Mouse (Mus musculus): Measurements from ENCODE around the gene H60c.
"Not testable (repeated sequence)": the region's sequence is repeated elsewhere in the genome, so short reads cannot be mapped to it uniquely, and the experiment has no call there.

The H60c gene

DNA sequence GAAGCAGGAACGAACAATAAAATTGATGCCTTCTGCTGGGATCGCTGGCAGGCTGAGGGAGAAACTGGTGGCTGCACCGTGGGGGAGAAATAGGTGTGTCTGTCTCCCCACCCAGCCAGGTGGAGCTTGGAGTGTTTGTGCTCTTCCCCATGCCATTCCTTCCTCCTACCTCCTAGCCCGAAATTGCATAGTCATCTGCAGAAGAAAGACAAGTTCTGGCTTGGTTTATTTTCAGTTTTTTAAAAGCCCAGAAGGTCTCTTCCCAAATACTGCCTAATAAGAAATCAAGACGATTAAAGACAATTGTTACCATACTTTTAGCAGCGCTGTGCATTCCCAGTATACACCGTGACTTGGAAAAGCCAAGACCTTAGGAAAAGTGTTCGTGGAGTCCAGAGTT is at the start of gene H60c:
TSS of gene H60c (minus strand) at position 101 of the 400 bp plus-strand sequence.
- DNase-seq (ENCODE audit: low read depth): no peak

DNA sequence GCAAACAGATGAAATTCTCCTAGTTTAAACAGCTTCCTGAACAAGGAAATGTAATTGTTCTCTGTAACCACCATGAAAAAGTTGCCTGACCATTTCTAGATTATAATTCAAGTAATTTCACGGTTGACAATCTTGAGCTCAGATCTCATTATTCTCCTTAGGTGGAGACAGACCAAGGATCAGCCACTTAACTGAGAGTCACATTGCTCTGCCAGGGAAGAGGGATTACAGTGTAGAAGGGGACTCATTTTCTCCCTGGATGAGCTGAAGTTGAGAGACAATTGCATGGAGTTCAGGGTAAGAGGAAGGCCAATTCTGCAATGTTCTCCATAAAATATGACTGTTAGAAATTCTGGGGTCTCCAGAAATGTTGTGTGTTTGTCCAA is 41.2 kb upstream of the H60c start:
- DNase-seq (ENCODE audit: low read depth): no peak

DNA sequence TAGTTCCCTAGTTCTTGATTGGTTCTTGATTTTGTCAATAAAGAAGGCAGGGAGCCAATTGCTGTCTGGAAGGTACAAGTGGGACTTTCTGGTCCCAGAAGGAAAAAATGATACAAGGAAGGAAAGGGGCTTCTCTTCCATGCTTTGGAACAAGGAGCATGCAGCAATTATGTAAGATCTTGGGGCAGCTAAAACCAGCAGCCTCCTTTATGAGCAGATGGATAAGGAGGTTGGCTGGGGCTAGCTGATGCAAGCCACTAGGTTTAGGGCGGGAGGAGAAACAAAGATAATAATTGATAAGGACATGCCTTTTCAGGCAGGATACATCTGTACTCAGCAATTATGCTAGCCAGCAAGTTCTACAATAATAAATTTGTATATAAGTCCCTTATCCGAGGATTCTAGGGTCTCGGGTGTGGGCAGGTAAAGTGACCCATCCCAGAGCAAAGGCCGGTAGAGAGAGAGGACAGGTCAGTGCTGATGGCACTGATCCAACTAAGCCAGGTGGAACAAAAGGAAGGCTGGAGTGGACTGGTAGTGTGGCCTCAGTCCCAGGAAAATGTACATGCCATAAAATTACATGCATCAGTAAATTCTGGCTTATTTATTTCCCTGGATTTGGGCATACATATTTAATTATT is 40.7 kb upstream of the H60c start:
- no peak for DNase-seq (ENCODE audit: low read depth)

DNA sequence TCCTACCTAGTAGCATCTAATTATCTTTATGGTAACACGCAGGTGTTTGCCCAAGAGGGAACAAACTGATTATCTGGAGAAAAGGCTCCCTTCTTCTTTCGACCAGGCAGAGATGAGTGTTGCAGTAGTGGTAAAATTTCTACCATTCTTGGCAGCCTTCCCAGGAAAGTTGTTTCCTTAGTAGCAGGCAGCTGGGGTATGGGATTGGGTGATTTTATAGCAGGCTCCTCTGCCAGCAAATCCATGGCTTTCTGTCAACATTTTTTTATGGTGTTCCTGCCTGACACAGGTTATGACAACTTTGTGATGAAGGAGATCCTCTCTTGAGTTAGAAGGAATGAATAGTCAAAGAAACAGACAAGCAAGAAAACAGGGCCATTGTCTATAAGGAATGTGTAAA is 40.2 kb upstream of the H60c start:
- DNase-seq (ENCODE audit: low read depth): peak; percentile 13

DNA sequence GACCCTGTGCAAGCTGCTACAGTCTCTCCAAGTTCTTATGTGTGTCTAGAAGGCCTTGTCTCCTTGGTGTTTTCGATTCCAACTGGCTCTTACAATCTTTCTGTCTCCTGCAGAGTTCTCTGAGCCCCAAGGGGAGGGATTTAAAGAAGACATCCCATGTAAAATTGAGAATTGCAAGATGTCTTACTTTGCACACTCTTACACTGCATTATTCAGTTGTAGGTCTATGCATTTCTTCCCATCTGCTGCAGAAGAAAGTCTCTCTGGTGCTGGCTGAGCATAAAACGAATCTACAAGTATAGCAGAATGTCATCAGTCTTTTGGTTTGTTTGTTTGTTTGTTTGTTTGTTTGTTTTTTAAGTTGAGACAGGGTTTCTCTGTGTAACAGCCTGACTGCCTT is 26.4 kb upstream of the H60c start:
- DNase-seq (ENCODE audit: low read depth): no peak

DNA sequence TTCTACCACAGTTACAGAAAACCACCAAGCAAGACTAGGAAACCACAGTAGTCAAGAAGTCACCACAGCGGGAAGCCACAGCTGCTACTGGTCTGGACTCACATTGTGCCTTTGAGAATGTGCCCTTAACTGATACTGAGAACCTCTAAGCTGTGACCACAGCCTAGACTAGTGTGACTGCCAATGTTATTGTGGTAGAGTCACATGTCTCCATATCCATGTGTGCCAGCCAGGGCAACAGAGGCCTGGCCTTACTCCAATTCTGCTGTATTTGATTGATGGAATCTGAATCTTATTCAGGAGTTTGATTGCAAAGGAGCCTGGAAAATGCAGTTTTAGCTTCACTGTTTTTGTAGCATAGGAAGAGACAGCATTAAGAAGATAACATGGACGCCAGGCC is 13.5 kb upstream of the H60c start:
- DNase-seq (ENCODE audit: low read depth): peak; percentile 19

DNA sequence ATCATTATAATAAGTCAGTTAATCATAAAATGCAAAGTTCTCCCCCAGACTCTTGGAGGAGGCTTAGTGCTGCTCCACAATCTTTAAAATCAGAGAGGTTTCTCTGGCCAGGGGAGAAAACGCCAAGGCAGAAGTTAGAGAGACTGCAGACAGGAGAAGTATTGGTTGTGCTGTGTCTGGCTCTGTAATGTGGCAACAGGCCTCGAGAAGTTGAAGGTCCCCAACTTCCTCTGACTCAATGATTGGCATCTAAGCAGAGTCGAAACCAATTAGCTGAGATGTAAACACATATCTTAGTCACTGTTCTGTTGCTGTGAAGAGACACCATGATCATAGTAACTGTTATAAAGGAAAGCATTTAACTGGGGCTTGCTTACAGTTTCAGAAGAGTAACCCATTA is 6.5 kb upstream of the H60c start:
- no peak for DNase-seq (ENCODE audit: low read depth)

DNA sequence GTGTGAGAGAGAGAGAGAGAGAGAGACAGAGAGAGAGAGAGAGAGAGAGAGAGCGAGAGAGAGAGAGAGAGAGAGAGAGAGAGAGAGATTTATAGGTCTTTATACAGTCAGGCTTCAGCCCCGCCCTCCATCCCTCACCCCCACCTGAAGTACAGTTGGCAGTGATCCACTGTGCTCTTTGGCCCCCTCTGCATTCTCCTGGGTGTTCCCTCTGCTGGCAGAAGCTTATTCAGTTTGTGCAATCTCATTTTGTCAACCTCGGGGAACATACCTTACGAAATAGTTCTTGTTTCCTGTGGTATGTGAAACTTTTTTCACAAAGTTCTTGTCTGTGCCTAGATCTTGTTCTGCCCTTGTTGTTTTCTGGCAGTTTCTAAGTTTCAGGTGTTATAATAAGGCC is 3.5 kb upstream of the H60c start:
- no peak for DNase-seq (ENCODE audit: low read depth)

DNA sequence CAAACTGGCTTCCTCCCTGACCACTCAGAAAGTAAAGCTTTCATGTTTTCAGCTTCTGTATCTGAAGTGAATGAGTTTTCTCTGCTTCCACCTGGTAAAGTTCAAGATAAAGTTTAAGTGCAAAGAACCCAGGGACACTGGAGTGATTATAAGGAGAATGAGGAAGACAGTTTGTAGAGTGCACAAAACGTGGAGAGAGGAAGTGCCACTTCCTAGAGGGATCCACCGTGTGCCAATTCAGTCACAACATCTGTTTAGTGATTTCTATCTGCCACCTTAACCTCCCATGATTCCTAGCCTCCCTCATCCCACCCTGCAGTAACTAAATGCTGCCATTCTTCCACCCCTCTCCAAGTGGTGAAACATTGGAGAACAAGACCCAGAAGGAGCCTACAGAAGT is 842 bp downstream of the H60c start:
- DNase-seq (ENCODE audit: low read depth): no peak

DNA sequence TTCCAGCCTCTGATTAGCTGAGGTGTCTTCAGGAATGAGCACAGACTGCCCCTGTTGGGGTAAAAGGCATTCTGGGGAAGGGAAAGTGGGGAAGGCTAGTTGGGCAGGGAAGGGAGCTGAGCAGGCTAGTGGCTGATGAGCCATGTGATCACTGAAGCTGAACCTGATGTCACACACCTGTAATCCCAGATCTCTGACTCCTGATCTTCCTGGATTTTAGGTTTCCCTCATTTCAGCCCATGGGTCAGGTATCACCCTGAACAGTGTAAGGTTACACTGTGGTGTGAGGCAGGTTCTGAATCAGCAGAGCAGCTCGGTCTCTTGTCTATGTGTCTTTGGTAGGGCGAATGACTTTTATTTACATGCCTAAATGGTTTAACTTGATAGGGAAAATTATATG is 4.8 kb downstream of the H60c start:
- no peak for DNase-seq (ENCODE audit: low read depth)

DNA sequence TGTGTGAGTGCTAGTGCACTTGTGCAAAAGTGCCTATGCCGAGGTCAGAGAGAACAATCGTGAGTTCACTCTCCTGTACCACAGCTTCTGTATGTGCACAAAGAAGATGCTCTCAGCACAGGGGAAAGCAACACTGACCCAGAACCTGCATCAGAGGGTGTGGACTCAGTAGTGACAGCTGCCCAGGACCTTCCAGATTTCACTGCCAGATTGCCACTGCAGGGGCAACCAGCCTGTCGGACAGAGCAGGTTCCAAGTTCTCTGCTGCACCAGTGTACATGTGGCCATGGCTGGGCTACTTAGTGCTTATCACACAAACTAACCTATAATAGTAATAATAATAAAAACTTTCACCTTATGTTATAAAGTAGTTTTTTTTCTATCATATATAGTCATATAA is 10.2 kb downstream of the H60c start:
- DNase-seq (ENCODE audit: low read depth): no peak

DNA sequence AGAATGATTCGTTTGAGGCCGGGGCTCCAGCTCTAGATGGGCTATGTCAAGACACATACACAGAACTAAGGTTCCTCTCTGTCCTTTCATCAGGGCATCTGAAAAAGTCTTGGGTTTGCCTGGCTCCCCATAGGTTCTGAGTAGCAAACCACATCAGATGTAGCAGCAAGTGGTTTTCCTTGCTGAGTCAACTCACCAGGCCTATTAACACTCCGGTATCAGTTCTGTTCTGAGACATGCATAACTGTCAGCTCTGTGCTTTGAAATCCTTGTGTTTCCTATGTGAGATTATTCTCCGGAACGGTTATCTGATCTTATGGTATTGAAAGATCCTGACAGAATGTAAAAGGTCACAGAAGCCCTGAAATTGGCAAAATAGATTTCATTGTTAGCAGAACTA is 29.1 kb downstream of the H60c start:
- DNase-seq (ENCODE audit: low read depth): not testable (repeated sequence)

DNA sequence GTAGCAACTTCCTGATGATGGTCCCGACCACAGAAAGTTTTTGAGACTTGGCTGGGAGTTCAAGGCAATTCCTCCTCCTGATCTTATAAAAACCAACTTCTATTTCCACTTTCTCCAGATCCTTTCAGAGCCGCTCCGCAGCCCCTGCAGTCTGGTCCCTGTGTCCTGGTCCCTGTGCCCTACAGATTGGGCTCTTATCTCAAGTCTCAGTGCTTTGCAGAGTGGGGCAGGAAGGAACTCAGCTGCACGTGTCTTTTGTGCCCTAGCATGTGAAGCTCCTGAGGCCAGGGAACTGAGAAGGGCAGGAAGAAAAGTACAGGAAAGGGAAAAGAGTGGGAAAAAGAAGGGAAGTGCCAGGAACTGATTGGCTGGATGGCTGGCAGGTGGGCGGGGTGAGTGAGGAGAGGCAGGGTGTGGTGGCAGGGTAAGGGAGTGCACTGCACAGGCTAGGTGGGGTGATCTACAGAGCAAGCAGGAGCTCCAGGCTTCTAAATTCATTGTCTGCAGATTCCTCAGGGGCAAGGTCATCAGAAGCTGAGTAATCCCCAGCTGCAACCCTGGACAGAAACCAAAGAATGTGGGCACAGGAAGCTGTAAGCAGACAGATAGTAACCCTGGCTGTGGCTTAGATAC is 30.8 kb downstream of the H60c start:
- no peak for DNase-seq (ENCODE audit: low read depth)

DNA sequence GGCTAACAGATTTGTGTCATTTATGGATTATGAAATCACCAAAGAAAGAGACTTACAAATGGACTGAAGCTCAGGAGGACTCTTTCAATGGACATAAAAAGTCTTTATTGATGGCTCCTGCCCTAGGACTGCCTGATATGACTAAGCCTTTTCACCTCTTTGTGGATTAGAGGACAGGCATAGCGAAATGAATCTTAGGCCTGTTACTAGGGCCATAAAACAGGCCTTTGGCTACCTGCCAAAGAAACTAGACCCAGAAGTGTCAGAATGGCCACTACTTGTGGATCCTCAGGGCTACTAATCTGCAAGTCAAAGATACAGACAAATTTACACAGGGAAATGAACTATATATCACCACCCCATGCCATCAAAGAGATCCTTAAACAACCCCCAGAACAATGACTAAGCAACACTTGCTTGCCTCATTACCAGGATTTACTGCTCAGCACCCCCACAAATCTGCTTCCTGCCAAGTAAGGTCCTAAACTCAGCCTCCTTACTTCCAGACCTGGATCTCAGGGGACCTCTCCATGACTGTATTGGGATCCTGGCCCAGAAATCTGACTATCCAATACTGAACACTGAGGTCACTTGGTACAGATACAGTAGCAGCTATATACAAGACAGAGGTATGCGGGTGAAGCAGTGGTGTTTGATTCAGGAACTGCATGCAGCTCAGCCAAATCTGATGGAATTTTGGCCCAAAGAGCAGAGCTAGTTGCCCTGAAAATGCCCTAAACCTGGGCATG is 39.0 kb downstream of the H60c start:
- DNase-seq (ENCODE audit: low read depth): no peak

Measured in fibroblast of lung, adult 2 months (primary cell).